Mouse (Mus musculus): ENCODE measurements around the gene Cgn. TPM values are rescaled to one million over a fixed set of nuclear protein-coding genes. Genes with fewer than 3 reads are reported as not detected.

Cgn gene
- total RNA-seq, 2 experiments from 2014 or later, result 3.2 to 3.6 TPM

Other genes starting within 250 kb of the Cgn start
- gene Snx27, start 203.8 kb downstream of the Cgn start, total RNA-seq (2021), result 100 to 1,000 TPM; 113 to 119 TPM
- gene Gm10972, start 143.4 kb downstream of the Cgn start, total RNA-seq (2021), result not detected
- gene Tuft1, start 127.6 kb downstream of the Cgn start, total RNA-seq (2021), result 1 to 10 TPM; 2.7 to 2.9 TPM
- gene Selenbp2, start 92.9 kb downstream of the Cgn start, total RNA-seq (2021), result 1 to 10 TPM; 1.7 to 2.6 TPM
- gene Pogz, start 51.1 kb upstream of the Cgn start, total RNA-seq (2021), result 10 to 100 TPM; 54.4 to 62.5 TPM
- 100 to 1,000 TPM; 275 to 292 TPM for gene Psmb4, start 100.5 kb upstream of the Cgn start, total RNA-seq (2021)
- gene Selenbp1, start 146.6 kb upstream of the Cgn start, total RNA-seq (2021), result 10 to 100 TPM in 1 of 2 experiments, 1 to 10 TPM in 1; 9.2 to 10.2 TPM
- 10 to 100 TPM; 23.6 to 26.2 TPM for gene Rfx5, start 167.6 kb upstream of the Cgn start, total RNA-seq (2021)
- gene Pi4kb, start 188.2 kb upstream of the Cgn start, total RNA-seq (2021), result 10 to 100 TPM; 55.3 to 61.2 TPM
- 10 to 100 TPM; 20.3 to 22.4 TPM for gene Zfp687, start 229.0 kb upstream of the Cgn start, total RNA-seq (2021)

Measured in layer of hippocampus, postnatal 36 days (tissue).